Mouse (Mus musculus) liver, embryonic 12.5 days (tissue): ENCODE data around the gene Zbed4. TPM values are rescaled to one million over a fixed set of nuclear protein-coding genes. Genes with fewer than 3 reads are reported as not detected.

Experiments
- ATAC-seq: fragments of 200-750 bp; cut with Nextera tagmentation; 2 replicates; pipeline ENCODE4 v1.8.0; 2017; ENCODE audit warnings: moderate number of reproducible peaks, mild to moderate bottlenecking, moderate library complexity
- H3K27ac ChIP-seq: fragments of 300-500 bp; sonication (generic); 2 replicates; pipeline ENCODE4 v1.5.1; 2016; ENCODE audit warnings: mild to moderate bottlenecking
- H3K27me3 ChIP-seq: fragments of 300-500 bp; sonication (generic); replicated peaks from 2 replicates; pipeline ENCODE4 v1.6.1; 2016; ENCODE audit warnings: mild to moderate bottlenecking, moderate library complexity
- H3K36me3 ChIP-seq: fragments of 300-500 bp; sonication (generic); 2 replicates; pipeline ENCODE4 v1.6.1; 2016; ENCODE audit warnings: mild to moderate bottlenecking, moderate library complexity
- H3K4me1 ChIP-seq: fragments of 300-500 bp; sonication (generic); 2 replicates; pipeline ENCODE4 v1.6.1; 2016
- H3K4me2 ChIP-seq: fragments of 300-500 bp; sonication (generic); 2 replicates; pipeline ENCODE4 v1.6.1; 2016; ENCODE audit warnings: mild to moderate bottlenecking, moderate library complexity
- H3K4me3 ChIP-seq: fragments of 300-500 bp; sonication (generic); 2 replicates; pipeline ENCODE4 v1.5.1; 2016; ENCODE audit warnings: mild to moderate bottlenecking, moderate library complexity
- H3K9ac ChIP-seq: fragments of 300-500 bp; sonication (generic); 2 replicates; pipeline ENCODE4 v1.6.1; 2016; ENCODE audit warnings: mild to moderate bottlenecking, moderate library complexity
- H3K9me3 ChIP-seq: fragments of 300-500 bp; sonication (generic); replicated peaks from 2 replicates; pipeline ENCODE4 v1.6.1; 2016; ENCODE audit warnings: mild to moderate bottlenecking, moderate library complexity
- WGBS: fragments of 180-500 bp; shearing (Covaris S2); methylation state at CpG from one replicate; pipeline ENCODE4 v1.1.7; 2016; ENCODE audit not compliant: insufficient replicate concordance; 5-methylcytosine and 5-hydroxymethylcytosine counted together
- polyA plus RNA-seq: library from polyadenylated mRNA; unstranded; fragments of >200 nt; fragmentation: Nextera tagmentation; extraction: Ambion mirVana; gene quantifications from 2 replicates; pipeline ENCODE4 v1.2.1, GENCODE M21; 2016

Zbed4 gene
- polyA plus RNA-seq, 1 experiment from 2014 or later, result 16.5 TPM

- no peak overlapping the region for H3K4me3 ChIP-seq
- peaks cover 14% of the 10 kb centered on the region for H3K36me3 ChIP-seq
- no peak overlapping the region for H3K27ac ChIP-seq
- ATAC-seq, result no peak
- no peak overlapping the region for H3K4me2 ChIP-seq
- H3K4me1 ChIP-seq, result peaks cover 10% of the 10 kb centered on the region; the same call in 1 of the 2 replicates
- H3K9me3 ChIP-seq, result no peaks in the 10 kb centered on the region
- no peak overlapping the region for H3K9ac ChIP-seq
- WGBS, result 64% methylated on average over 5 of the region's 5 CpGs
- H3K27me3 ChIP-seq, result 0 out of 2 replicates have a peak, but pooled peaks cover 9% of the 10 kb centered on the region
Measured at GRCm38 (mm10) chr15:88830696-88831095, 79.2 kb downstream of the Zbed4 start.

DNA sequence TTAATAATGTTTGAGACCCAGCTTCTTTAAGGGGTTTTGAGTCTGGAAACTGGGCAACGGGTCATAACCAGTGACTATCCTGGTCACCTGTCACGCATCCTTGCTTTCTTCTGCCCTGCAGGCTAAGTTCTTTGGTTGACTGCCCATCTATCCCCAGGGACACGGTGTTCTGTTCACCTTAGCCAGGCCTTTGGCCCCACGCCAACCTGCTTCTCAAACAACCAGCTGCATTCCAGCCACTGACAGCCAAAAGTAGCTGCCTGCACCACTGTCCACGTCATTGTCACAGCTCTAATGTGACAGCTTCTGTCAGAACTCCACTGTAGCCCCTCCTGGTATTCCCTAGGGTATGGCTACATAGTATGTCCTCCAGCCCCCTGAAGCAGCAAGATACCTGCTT lies 80.0 kb downstream of the Zbed4 start:
- no peak overlapping the region for H3K27ac ChIP-seq
- H3K4me1 ChIP-seq, result peaks cover 10% of the 10 kb centered on the region; the same call in 1 of the 2 replicates
- WGBS, result 60% methylated on average over 5 of the region's 5 CpGs
- H3K4me3 ChIP-seq, result no peak overlapping the region
- peaks cover 11% of the 10 kb centered on the region; the same call in 1 of the 2 replicates for H3K27me3 ChIP-seq
- ATAC-seq, result no peak
- H3K36me3 ChIP-seq, result peaks cover 6% of the 10 kb centered on the region
- H3K9me3 ChIP-seq, result no peaks in the 10 kb centered on the region
- H3K4me2 ChIP-seq, result no peak overlapping the region
- H3K9ac ChIP-seq, result no peak overlapping the region

- no peak for ATAC-seq
- Histone ChIP-seq H3K36me3 (no peaks in the 10 kb centered on the region), H3K27me3 (peaks cover 21% of the 10 kb centered on the region), H3K9me3 (no peaks in the 10 kb centered on the region), H3K9ac (no peak overlapping the region), H3K4me1 (peaks cover 17% of the 10 kb centered on the region), H3K4me2 (no peak overlapping the region), H3K4me3 (no peak overlapping the region), H3K27ac (no peak overlapping the region)
- 65% methylated on average over 9 of the region's 9 CpGs for WGBS
Measured at GRCm38 (mm10) chr15:88832536-88832935, 81.1 kb downstream of the Zbed4 start.

Other genes with a start within 250 kb of the Zbed4 start
- gene Zdhhc25, start 151.4 kb upstream of the Zbed4 start, polyA plus RNA-seq, result not detected in 2 replicates
- 8.2 and 8.9 TPM in 2 replicates for gene Brd1, start 17.4 kb upstream of the Zbed4 start, polyA plus RNA-seq
- 6.9 and 7.6 TPM in 2 replicates for gene Alg12, start 67.7 kb downstream of the Zbed4 start, polyA plus RNA-seq
- 61.1 and 68.6 TPM in 2 replicates for gene Creld2, start 68.0 kb downstream of the Zbed4 start, polyA plus RNA-seq
- gene Pim3, start 110.5 kb downstream of the Zbed4 start, polyA plus RNA-seq, result 22.5 and 23.5 TPM in 2 replicates
- gene Ttll8, start 202.8 kb downstream of the Zbed4 start, polyA plus RNA-seq, result not detected in 2 replicates
- gene Mlc1, start 227.3 kb downstream of the Zbed4 start, polyA plus RNA-seq, result not detected in 2 replicates
- gene Mov10l1, start 231.2 kb downstream of the Zbed4 start, polyA plus RNA-seq, result not detected in 2 replicates